Mouse (Mus musculus) thymus, adult 2 months (tissue): ENCODE data around the gene Chek2.

Experiments used
- CTCF ChIP-seq: fragments of 200-500 bp; IDR thresholded peaks from 2 replicates; pipeline ENCODE4 v1.5.1; 2012; ENCODE audit warnings: mild to moderate bottlenecking, control low read depth, low read length, moderate library complexity, borderline replicate concordance; ENCODE audit not compliant: control insufficient read depth, poor library complexity, insufficient read depth; ENCODE audit errors: extremely low read depth
- POLR2A ChIP-seq: fragments of 200-500 bp; IDR thresholded peaks from 2 replicates; pipeline ENCODE4 v1.6.1; 2012; ENCODE audit warnings: mild to moderate bottlenecking, low read length, control low read depth, moderate library complexity; ENCODE audit not compliant: control insufficient read depth, poor library complexity, insufficient read depth; ENCODE audit errors: extremely low read depth

DNA sequence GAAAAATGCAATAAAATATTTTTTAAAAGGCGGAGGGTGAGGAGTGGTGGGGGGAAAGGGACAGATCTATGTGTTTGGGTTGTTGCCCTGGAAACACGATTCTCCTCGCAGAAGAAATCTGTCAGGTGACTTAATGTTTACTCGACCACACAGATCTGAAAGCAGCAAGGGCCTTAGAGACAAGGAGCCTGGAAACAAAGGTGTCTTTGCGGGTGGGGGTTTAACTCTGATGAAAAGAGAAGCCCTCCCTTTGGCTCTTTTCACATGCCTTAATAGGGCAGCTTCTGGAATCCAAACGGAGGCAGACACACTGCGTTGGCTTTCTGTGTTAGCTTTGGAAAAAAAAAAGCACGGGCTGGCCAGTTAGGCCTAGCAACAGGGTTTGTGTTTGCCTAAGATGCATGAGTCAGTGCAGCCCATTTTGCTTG, 29.5 kb downstream of the Chek2 start:
- TF ChIP-seq POLR2A (no peak), CTCF (no peak)
